Mouse (Mus musculus): Measurements from ENCODE around the gene Dmd.

GRCm38 (mm10) chrX:84241297-84241859 lies 1292.7 kb downstream of the Dmd start:
- TF ChIP-seq CTCF (IDR thresholded peaks at IDR 0.05) (no peak), POLR2A (IDR thresholded peaks at IDR 0.05; ENCODE audit: insufficient read depth, low read depth, low read length) (no peak), EP300 (IDR thresholded peaks at IDR 0.05; ENCODE audit: insufficient read depth, low read depth, low read length) (no peak)
